Mouse (Mus musculus): Measurements from ENCODE around the gene Kif18b.
A peak's percentile ranks its signal among the peaks of the same experiment; 100 is the strongest.

The Kif18b gene

DNA sequence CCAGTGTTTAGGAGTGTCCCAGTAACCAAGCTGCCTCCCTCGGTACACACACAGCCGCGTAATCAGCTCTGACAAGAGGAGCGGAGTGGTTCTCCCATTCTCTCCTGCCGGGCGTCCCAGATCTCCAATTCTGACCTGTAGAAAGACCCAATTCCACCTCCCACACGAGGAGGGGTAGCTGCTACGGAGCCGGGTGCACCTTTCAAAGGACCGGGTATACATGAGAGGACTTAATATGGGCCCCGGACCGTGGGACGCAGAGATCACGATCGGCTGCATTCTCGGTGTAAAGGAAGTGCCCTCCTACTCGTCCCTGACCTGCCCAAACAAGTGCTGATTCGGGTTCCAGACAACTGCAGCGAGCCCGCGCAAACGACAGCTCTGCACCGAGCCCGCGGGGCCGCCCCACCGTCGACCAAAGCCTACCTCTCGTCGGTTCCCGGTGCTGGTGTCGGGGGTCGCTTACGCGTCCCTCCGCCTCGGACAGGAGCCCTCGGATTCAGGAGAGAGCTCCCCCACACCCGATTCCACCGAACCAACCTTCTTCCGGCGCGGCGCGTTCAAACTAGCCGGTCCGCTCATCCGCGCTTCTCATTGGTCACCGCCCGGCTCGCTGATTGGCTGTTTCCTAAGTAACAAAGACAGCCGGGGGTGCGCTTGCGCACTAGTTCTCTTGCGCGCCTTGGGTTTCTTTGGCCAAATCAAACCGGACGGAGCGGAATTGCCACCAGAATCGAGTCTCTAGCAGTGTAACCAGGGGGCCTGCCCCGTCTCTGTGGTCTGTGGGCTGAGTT is at the start of gene Kif18b:
TSS of gene Kif18b (minus strand) at position 568 of the 794 bp plus-strand sequence.
- peak; percentile 93 to 97 for DNase-seq (ENCODE audit: inconsistent age in 2 of 2, low spot score in 1 of 2)

DNA sequence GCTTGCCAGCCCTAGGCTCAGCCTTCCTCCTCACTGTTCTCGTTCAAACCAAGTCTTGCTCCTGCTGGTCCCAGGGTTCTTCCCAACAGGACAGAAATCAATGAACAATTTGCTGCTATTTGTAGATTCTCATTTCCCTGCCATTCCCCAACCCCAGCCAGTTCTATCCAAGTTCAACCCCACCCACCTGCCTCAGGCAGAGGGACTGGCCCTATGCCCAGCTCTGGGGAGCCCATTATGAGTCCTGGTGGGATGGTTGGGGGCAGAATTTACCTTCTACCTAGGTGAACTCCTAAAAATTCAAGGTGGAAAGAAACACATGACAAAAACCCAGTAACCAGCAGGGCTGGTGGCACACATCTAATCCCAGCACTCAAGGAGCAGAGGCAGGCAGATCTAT is 47.4 kb upstream of the Kif18b start:
- no peak for DNase-seq (ENCODE audit: inconsistent age in 2 of 2, low spot score in 1 of 2)

DNA sequence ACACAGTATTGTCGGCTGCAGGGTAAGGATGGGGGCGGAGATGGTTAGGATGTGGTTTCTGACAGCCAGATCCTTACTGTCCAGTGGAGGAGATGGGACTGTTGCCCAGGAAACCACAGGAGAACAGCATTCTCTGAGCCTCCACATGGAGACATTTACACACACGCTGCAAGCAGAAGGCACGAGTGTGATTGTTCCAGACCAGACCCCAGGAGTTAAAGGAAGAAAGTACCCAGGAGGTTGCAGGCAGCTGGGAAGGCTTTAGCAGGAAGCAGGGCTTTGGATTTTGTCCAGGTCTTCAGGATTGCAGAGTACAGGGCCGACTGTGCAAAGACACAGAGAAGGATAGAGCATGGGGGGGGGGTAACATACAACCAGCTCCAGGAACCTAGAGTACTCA is 46.7 kb upstream of the Kif18b start:
- DNase-seq (ENCODE audit: inconsistent age in 2 of 2, low spot score in 1 of 2): no peak

DNA sequence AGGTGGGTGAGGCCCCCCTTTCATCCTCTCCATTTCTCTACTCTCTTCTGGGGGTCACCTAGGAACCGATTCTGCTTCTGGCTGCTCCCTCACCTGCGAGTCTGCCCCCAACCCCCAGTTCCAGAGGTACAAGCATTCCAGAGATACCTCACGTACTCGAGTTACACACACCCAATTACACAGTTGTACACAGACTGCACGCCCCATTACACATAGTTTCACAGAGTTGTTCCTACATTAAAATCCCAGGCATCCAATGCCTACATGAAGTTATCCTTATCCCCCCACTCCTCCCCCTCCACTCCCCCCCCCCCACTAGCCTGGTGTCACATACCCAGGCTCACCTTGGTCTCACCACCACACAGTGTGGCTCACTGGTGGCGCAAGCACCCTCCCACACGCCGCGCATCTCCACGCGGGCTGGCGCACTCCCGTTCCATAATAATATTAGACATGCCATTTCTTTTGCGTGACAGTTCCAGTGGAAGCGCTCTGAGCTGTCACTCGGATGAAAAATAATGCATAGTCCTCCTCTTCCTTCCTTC is 39.7 kb upstream of the Kif18b start:
- no peak for DNase-seq (ENCODE audit: inconsistent age in 2 of 2, low spot score in 1 of 2)

DNA sequence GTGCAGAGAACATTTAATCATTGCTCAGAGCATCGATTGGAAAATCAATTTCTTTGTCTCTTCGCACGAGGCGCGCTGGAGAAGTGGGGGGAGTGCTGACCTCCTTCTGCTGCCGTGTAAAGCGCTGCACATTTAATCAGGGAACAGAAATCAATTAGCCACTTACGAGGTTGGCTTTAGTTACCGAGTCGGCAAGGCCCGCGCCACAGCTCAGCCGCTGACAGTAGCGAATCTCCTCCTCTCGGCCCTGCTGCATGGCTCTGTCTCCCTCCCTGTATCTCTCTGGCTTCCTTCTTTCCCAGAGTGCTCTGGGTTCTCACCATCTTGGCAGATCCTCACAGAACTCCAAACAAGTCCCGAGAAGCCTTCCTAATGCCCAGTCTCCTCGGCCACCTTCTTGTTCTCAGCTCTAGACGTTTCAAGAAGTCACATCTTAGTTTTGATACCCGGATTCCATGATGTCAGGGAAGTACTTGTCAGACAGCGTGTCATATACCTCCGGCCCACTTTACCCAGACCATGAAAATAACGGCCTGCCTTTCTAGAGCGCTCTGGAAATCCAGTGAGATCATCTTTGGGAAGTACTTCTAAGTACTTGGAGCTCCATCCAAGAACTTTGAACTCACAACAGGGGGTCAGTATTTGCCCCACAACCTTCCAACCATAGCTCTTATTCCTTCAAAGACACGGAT is 39.1 kb upstream of the Kif18b start:
- DNase-seq (ENCODE audit: inconsistent age in 2 of 2, low spot score in 1 of 2): no peak

DNA sequence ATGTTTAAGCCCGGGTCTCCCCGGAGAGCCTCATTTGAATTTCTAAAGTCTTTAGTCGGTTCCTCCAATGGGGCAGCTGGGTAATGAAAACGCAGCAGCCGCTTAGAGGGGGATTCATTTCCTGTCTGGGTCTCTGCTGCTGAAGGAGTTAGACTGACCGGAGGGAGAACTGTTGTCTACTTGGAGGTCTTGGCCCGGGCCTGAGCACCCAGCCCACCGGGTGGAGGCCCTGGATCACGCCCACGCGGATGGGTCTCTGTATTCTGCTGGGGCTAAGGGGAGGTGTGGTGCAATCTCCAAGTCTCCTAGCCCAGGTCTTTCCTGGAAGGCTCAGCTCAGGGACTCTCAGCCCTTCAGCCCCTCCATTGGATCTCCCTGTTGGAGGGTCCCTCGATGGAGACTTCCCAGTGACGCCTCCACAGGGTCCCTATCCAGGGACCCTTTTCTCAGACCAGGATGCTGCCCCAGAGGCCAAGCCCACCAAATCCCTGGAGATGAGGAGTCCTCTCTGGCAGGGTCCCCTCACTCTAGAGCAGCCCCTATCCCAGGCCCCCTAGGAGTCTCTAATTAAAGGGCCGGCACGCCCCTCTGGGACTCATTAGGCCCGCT is 38.4 kb upstream of the Kif18b start:
- no peak for DNase-seq (ENCODE audit: inconsistent age in 2 of 2, low spot score in 1 of 2)

DNA sequence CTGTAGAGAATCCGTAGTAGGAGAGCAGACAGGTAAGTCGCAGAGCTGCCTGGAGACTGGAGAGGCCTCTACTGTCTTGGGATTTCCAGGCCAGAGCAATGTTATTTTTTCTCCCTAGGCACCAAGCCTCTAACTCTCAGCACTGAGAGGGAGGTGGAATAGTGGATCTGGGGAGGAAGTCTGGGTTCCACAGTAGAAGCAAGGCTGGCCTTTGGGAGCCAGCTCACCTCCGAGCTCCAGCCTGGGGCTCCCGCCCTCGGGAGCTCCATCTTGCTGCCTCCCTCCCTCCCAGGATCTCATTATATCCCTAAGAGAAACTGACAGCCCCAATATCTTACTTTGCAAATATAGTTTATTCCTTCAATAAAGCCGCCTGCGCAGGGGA is 37.9 kb upstream of the Kif18b start:
- DNase-seq (ENCODE audit: inconsistent age in 2 of 2, low spot score in 1 of 2): no peak

DNA sequence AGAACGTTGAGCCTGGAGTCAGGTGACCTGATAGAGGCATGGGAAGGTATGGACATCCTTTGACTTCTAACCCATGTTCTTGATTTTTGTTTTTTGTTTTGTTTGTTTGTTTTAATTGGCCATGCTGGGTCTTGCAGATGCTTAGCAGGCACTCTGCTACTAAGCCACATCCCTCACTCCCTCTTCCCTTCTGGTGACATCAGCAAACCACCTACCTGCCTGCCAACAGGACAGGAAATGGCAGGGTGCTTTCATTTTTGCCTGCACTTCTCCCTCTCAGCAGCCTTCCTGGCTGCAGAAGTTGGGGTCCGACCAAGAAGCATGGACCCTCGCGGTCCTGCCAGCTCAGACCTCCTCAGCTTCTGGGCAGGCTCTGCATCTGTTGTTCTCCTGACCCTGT is 36.2 kb upstream of the Kif18b start:
- no peak for DNase-seq (ENCODE audit: inconsistent age in 2 of 2, low spot score in 1 of 2)

DNA sequence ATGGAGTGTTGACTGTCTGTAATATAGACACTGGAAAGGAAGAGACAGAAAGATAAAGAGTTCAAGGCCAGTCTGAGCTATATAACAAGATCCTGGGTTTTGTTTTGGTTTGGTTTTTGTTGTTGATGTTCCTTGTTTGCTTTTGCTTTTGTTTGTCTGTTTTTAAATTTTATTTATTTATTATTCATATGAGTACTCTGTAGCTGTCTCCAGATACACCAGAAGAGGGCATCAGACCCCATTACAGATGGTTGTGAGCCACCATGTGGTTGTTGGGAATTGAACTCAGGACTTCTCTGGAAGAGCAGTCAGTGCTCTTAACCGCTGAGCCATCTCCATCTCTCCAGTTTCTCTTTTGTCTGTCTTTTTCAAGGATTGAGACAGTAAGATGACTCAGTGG is 33.9 kb upstream of the Kif18b start:
- DNase-seq (ENCODE audit: inconsistent age in 2 of 2, low spot score in 1 of 2): no peak

DNA sequence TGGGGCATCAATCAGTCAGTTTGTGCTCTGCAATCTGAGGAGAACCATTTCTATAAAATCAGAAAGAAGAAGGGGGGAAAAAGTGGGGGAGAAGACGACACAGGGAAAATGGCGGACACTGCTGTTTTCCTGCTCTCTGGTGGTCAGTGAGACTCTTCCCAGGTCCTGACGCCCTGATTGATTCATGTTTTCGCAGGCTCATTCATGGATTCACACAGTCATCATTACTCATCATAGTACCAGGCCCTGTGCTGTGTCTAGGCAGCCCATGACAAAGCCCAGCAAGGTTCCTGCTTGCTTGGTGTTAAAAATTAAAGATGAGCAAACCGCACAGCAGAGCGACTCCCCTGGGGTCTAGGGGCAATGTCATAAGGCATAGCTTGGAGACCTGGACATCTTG is 33.5 kb upstream of the Kif18b start:
- DNase-seq (ENCODE audit: inconsistent age in 2 of 2, low spot score in 1 of 2): no peak

DNA sequence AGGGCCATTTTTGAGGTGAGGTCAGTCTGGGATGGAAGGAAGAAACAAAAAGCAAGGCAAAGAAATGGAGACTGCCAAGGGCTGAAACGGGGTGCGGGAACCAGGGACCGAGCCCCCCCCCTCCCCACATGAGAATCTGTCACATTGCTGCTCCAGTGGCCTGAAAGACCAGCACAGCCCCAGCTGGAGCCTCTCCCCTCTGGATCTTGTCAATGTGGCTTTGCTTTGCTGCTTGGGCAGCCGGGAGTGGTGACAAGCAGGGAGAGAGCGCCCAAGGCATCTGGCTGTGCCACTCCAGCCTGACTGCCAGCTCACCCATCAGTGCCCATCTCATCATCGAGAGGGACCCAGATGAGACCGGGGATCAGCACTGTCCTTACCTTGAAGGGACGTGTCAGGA is 32.8 kb upstream of the Kif18b start:
- no peak for DNase-seq (ENCODE audit: inconsistent age in 2 of 2, low spot score in 1 of 2)

DNA sequence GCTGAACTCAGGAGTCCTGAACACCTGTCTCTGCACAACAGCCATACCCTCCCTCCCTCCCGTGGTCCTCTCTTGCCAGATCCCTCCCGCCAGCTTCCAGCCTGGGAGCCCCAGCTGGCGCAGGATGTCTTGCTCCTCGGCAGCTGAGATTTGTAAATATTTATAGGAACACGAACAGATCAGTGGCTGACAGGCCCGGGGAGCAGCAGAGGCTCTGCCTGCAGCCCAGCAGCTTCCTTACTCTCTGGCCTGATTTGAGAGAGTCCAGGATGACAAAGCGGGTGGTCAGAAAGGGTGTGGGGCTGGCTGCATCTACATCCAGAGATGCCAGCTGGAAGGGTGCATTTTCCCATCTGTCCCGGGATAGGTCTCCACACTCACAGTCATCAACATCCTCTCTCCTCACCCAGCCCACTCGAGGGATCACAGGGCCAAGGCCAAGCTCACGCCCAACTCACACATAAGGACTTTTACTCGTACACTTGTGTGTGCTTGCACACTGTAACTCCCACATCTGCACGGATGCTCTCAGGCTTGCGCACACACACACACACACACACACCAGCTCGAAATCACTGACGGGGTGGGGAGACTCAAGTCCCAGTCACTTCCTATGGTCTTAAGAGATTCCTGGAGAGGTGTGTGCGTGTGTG is 32.2 kb upstream of the Kif18b start:
- no peak for DNase-seq (ENCODE audit: inconsistent age in 2 of 2, low spot score in 1 of 2)

DNA sequence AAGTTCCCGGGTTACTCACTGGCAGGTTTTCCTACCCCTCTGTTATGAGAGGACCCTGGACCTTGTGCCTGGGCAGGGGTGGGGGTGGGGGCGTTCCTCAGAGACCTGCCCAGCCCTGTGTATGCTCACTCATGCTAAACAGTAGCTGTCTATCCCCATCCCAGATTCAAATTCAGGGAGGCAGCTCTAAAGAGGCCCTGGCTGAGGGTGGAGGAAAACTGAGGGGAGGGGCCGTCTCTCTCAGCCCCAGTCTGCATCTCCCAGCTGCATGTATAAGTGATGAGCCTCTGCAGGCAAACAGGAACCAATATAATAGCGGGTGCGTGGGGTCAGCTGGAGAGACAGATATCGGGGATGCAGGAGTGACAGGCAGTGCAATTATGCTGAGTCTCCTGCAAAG is 28.0 kb upstream of the Kif18b start:
- DNase-seq (ENCODE audit: inconsistent age in 2 of 2, low spot score in 1 of 2): no peak

DNA sequence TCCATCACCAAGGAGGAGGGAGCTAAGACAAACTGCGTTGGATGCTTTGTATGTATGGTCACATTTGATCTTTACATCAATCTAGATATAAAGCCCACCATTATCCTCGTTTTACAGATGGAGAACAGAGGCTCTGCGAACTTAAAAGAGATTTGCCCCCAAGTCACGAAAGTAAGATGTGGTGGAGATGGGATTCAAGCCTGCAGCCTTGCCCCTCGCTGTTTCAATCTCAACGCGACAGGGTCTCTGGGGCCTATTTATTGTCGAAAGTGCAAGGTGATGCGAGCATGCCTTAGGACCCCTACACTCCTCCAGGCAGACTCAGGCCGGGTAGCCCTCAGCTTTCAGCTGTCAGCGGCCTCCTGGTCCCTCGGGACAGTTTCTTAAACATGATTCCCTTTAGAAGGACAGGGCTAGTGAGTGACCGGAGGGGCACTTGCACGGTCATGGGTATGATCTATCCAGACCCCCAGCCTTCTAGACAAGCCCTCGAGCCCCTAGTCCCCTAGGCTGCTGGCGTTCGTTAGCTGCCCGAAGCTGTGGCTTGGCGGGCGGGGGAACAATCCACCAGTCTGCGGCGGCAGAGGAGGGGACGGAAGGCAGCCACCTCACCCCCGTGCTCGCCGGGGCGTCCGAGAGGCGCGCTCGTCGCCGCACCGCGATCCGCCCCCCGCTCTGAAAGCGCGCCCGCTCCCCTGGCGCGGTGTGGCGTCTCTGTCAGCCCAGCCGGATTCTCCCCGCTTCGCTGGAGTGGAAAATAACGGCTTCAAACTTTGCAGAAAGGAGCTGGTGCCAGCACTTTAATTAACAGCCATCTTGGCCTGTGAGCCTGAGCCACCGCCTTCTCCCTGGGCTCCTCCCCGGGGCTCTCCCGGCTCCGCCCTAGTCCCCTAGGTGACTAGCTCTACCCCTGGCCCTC is 23.4 kb upstream of the Kif18b start:
- DNase-seq (ENCODE audit: inconsistent age in 2 of 2, low spot score in 1 of 2): peak; percentile 43 to 80

DNA sequence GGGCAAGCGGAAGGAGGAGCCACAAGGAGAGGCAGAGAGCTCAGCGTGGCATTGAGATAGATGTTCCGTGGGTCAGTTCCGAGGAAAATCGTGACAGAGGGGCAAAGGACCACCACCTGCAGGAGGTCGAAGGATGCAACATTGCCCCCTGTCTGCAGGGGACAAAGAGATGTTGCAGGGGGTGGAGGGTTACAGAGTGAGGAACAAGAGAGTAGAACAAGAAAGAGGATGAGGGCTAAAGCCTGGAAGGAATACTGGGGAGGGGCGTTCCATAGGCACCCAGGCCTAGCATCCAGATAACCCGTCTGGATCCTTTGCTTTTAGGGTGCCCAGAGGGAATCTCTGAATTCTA is 22.0 kb upstream of the Kif18b start:
- no peak for DNase-seq (ENCODE audit: inconsistent age in 2 of 2, low spot score in 1 of 2)

DNA sequence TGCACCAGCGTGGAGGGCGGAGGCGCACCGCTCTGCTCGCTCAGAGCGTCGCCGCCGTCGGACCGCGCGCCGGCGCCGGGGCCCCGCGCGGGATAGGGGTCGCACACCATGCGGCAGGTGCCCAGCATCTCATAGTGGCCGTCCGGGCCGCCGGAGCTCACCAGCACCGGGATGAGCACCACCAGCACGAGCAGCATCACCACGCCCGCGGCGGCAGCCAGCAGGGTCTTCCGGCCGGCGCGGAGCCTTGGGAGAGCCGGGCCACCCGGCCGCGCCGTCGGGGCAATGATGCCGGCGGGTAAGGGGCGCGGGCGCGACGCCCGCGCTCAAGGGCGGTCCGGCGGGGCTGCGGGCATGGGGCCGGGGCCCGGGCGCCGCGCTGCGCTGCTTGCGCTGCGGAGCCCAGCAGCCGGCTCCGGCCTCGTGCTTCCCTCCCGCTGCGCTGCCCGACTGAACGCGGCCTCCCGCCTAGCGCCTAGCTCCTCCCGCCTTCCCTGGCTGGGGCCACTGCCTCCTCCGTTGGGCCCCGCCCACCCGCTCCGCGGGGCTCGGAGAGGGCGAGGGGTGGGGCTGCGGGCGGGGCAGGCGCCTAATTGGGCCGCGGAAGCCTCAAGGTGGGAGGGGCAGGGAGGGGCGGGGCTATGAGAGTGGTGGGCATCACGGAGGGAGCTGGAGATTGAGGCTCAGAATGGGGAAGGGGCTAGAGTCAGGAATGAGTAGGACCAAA is 21.5 kb upstream of the Kif18b start, which contains the start of gene C1ql1:
TSS of gene C1ql1 (minus strand) at position 424 of the 727 bp plus-strand sequence.
- DNase-seq (ENCODE audit: inconsistent age in 2 of 2, low spot score in 1 of 2): peak; percentile 90 to 94

DNA sequence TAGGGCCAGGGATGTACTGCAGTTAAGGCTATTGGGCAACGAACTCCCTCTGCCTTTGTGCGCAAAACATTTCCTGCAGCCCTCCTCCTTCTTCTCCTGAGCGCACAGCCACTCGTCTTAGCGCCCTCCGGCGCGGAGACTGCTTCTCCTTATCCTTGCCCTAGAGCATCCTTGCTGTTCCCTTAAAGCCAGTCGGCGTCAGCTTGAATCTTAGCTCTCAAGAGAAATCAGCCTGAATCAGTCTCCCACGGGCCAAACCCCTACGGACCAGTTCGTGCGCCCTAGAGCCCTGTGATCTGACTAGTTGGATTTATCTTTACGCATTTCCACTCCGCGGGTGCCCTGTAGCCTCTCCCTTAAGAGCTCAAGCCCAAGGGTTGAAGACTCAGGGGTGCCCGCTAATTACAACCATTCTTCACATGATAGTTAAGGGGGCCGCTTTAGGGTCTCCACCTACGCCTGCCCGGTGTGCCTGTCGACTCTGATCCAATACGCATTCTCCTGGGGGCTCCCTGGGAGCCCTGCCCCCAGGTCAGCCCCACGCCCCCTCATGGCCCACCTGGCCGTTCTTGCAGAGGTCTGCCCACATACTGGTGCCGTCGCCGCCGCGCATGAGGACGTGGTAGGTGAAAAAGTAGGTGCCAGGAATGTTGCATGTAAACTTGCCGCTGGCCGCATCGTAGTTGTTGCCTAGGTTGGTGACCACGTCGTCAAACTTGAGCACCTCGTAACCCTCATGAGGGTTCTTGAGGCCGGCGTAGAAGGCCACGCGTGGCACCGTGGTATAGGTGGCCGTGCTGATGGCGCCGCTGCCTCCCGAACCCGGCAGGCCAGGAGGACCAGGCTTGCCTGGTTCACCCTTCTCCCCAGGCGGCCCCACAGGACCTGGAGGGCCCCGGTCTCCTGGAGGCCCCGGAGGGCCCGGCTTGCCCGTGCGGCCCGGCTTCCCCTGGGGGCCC is 20.7 kb upstream of the Kif18b start:
- DNase-seq (ENCODE audit: inconsistent age in 2 of 2, low spot score in 1 of 2): peak; percentile 19 to 46

DNA sequence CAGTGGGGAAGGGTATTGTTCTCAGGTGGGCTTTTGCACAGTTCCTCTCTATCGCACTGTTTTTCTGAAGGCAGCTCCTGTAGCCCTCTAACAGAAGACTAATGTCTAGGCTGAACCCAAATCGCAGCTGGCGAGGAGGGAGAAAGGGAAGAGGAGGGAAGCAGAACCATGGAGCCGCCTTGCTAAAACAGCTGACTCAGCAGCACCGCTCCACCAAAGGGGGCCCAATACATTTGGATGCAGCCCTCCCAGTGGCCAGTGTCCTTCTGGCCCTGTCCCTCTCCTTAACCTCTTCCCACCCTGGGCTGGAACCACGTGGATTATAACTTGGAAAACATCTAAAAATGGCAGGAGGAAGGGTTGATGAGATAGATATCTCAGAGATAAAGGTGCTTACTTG is 16.3 kb upstream of the Kif18b start:
- no peak for DNase-seq (ENCODE audit: inconsistent age in 2 of 2, low spot score in 1 of 2)
